9 mouse cellular contexts compared by ENCODE assay signal in the genomic region with DNA sequence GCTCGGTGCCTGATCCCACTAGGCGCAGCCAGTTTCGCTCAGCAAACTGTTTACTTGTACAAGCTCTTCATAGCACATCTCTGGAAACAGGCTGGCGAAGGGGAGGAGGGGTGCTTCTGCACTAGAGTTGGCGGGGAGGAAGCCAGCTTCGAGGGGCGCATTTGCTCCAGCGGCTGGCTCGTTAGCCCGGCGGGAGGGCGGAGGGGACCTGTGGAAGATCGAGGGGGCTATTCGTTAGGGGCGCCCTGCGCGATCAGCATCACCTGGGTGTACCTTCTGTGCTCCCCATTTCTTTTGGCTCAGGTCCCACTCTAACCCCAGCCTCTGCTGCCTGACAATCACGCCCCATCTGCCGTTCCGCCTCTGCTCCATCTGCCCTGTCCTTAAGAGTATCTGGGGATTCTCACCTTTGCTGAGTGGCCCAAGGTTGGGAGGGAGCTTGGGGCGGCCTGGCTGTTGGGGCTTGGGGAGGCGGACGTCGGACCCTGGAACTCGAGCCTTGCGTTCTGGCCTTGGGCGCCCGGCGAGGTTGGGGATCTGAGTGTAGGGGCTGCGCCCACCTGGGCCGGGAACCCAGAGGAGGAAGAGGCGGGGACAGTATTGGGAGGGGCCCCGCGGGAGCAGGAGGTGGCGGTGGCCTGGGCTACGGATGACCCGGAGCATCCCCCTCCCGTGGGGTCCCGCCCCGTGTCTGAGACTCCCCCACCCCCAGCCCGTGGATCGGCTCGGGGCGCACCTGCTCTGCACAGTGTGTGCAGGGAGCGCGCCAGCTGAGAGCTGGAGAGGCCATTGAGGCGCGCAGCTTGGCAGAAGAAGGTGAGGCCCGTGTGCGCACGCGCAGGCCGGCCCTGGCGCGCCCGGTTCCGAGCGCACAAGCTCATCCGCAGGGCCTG. TPM values are rescaled to one million over a fixed set of nuclear protein-coding genes. Genes with fewer than 3 reads are reported as not detected.
A peak's percentile ranks its signal among the peaks of the same experiment; 100 is the strongest.
DNase-seq lines count a peak whose midpoint lies in the region; ATAC-seq and TF ChIP-seq lines count a peak whose summit lies in the region.
"Had no signal": no experiment of that assay in that cellular context is flagged by ENCODE, and none has a peak within 500 bp of the region (broad histone marks: within the 10 kb centered on the region; RNA-seq: fewer than 3 reads in every experiment).

No protein-coding gene starts in this region.

- intact Hi-C loops in heart, adult 2 months (cut with DNase I), result no loop called here

- peak overlapping the region; percentile 18; the same call in 1 of the 2 replicates for H3K4me3 ChIP-seq in kidney, adult 2 months (ENCODE audit: insufficient read depth, low read depth, low read length)
- H3K4me3 ChIP-seq in heart, adult 2 months, result peak overlapping the region; percentile 43
- H3K4me3 ChIP-seq in liver, postnatal 0 days (ENCODE audit: low read depth, low read length), result peak overlapping the region; percentile 19; the same call in 1 of the 2 replicates

- H3K79me2 ChIP-seq in heart, adult 2 months (replicated peaks; ENCODE audit: control insufficient read depth, insufficient read depth, low read length), result no peaks in the 10 kb centered on the region

- WGBS in kidney, adult 2 months, result 29% methylated on average over 59 of the region's 59 CpGs
- WGBS in heart, adult 2 months, result 17% methylated on average over 57 of the region's 59 CpGs
- 44% methylated on average over 50 of the region's 59 CpGs for WGBS in liver, postnatal 0 days (ENCODE audit: insufficient replicate concordance)

- H3K36me3 ChIP-seq in kidney, adult 2 months (ENCODE audit: control insufficient read depth, insufficient read depth, low read length), result no peaks in the 10 kb centered on the region; the same call in 1 of the 2 replicates
- no peaks in the 10 kb centered on the region for H3K36me3 ChIP-seq in heart, adult 2 months (ENCODE audit: control insufficient read depth, insufficient read depth, low read length)
- 0 out of 2 replicates have a peak, but pooled peaks cover 1% of the 10 kb centered on the region for H3K36me3 ChIP-seq in liver, postnatal 0 days (replicated peaks; ENCODE audit: insufficient read depth, low read length)

- no peaks in the 10 kb centered on the region for H3K27me3 ChIP-seq in kidney, adult 2 months (replicated peaks; ENCODE audit: control insufficient read depth, insufficient read depth, low read length)
- no peaks in the 10 kb centered on the region for H3K27me3 ChIP-seq in heart, adult 2 months (ENCODE audit: control insufficient read depth, insufficient read depth, low read length)
- peaks cover 29% of the 10 kb centered on the region for H3K27me3 ChIP-seq in liver, postnatal 0 days (ENCODE audit: insufficient read depth, low read length)

- H3K4me1 ChIP-seq in kidney, adult 2 months (ENCODE audit: control insufficient read depth, insufficient read depth, low read length), result peaks cover 5% of the 10 kb centered on the region
- no peaks in the 10 kb centered on the region for H3K4me1 ChIP-seq in heart, adult 2 months (ENCODE audit: control insufficient read depth, insufficient read depth, low read length)
- H3K4me1 ChIP-seq in liver, postnatal 0 days (ENCODE audit: insufficient read depth), result no peaks in the 10 kb centered on the region

- peak overlapping the region; percentile 26; the same call in 1 of the 2 replicates for H3K4me2 ChIP-seq in liver, postnatal 0 days (ENCODE audit: low read depth, low read length)

- H3K27ac ChIP-seq in kidney, adult 2 months (ENCODE audit: insufficient read depth, low read depth, low read length), result no peak overlapping the region
- H3K27ac ChIP-seq in heart, adult 2 months, result no peak overlapping the region
- no peak overlapping the region for H3K27ac ChIP-seq in liver, postnatal 0 days (ENCODE audit: low read depth)

- H3K9me3 ChIP-seq in liver, postnatal 0 days (ENCODE audit: low read length), result no peaks in the 10 kb centered on the region

- no peak for DNase-seq in kidney, adult 2 months
- DNase-seq in kidney, adult 9 months, result no peak
- peak; percentile 88 to 90 for DNase-seq in cerebellum, postnatal 36 days
- peak; percentile 57 to 59 for DNase-seq in heart, adult 2 months
- DNase-seq in kidney, postnatal 14 days, result peak; percentile 46
- DNase-seq in liver, postnatal 0 days, result no peak
- peak; percentile 88 for DNase-seq in right cerebral cortex, adult 18-20 months

- no peak for TF ChIP-seq CTCF in kidney, adult 2 months (conservative IDR thresholded peaks at IDR 0.05; ENCODE audit: insufficient read depth, insufficient read length, low read depth, low read length)
- no peak for TF ChIP-seq CTCF in heart, adult 2 months (IDR thresholded peaks at IDR 0.05)
- TF ChIP-seq CTCF in liver, postnatal 0 days (IDR thresholded peaks at IDR 0.05; ENCODE audit: low read depth), result no peak

- H3K9ac ChIP-seq in heart, adult 2 months (ENCODE audit: low read depth, low read length), result peak overlapping the region; percentile 32
- no peak overlapping the region for H3K9ac ChIP-seq in liver, postnatal 0 days (replicated peaks)

- no peak for TF ChIP-seq EP300 in heart, adult 2 months (IDR thresholded peaks at IDR 0.05; ENCODE audit: insufficient read depth, low read depth, low read length)
- no peak for TF ChIP-seq EP300 in liver, postnatal 0 days (IDR thresholded peaks at IDR 0.05; ENCODE audit: low read depth)

- no peak for ATAC-seq in liver, postnatal 0 days
- ATAC-seq in megakaryocyte, adult 5-6 weeks (ENCODE audit: poor library complexity, severe bottlenecking), result no peak

- no peak for TF ChIP-seq POLR2A in kidney, adult 2 months (IDR thresholded peaks at IDR 0.05; ENCODE audit: low read depth, low read length)
- TF ChIP-seq POLR2A in heart, adult 2 months (IDR thresholded peaks at IDR 0.05; ENCODE audit: insufficient read depth, low read depth, low read length), result no peak

RNA-seq across cellular contexts. Expression of gene 1700023F06Rik, which starts 9.2 kb away (rescaled TPM):
- 0.09 and 0.22 TPM in 2 replicates for polyA plus RNA-seq in kidney, adult 2 months (2012; rRNA removed)
- total RNA-seq in heart, adult 2 months (2021), result not detected
- 0.21 TPM in 1 of 2 replicates, not detected in the other for polyA plus RNA-seq in heart, adult 2 months (2012; rRNA removed)
- polyA plus RNA-seq in liver, postnatal 0 days (2015; fragmentation: Nextera tagmentation; extraction: Ambion mirVana), result 0.09 TPM in 1 of 2 replicates, not detected in the other
- not detected in 2 replicates for total RNA-seq in megakaryocyte, adult 5-6 weeks (2015)
- total RNA-seq in megakaryocyte, adult 5-6 weeks (2017), result not detected in 2 replicates
- total RNA-seq: gastrocnemius, adult 8-10 months had no signal

RNA-seq across cellular contexts. Expression of gene Spata32, which starts 19.1 kb away (rescaled TPM):
- polyA plus RNA-seq in kidney, adult 2 months (2012; rRNA removed), result not detected in 2 replicates
- not detected for total RNA-seq in heart, adult 2 months (2021)
- not detected in 2 replicates for polyA plus RNA-seq in heart, adult 2 months (2012; rRNA removed)
- not detected in 2 replicates for polyA plus RNA-seq in liver, postnatal 0 days (2015; fragmentation: Nextera tagmentation; extraction: Ambion mirVana)
- not detected in 2 replicates for total RNA-seq in megakaryocyte, adult 5-6 weeks (2015)
- total RNA-seq in megakaryocyte, adult 5-6 weeks (2017), result not detected in 2 replicates
- total RNA-seq: gastrocnemius, adult 8-10 months had no signal

RNA-seq across cellular contexts. Expression of gene Fmnl1, which starts 28.2 kb away (rescaled TPM):
- polyA plus RNA-seq in kidney, adult 2 months (2012; rRNA removed), result 32.7 and 35.5 TPM in 2 replicates
- total RNA-seq in heart, adult 2 months (2021), result 10 to 100 TPM; 12.1 to 14.5 TPM
- 12.8 and 14.2 TPM in 2 replicates for polyA plus RNA-seq in heart, adult 2 months (2012; rRNA removed)
- polyA plus RNA-seq in liver, postnatal 0 days (2015; fragmentation: Nextera tagmentation; extraction: Ambion mirVana), result 4.1 and 5.9 TPM in 2 replicates
- 387 and 407 TPM in 2 replicates for total RNA-seq in megakaryocyte, adult 5-6 weeks (2015)
- total RNA-seq in megakaryocyte, adult 5-6 weeks (2017), result 126 and 152 TPM in 2 replicates

Comparison
In these comparisons a context has a peak if more than half of its experiments do, and no peak if none do; other contexts are left out.
1. DNase-seq: peak in cerebellum, postnatal 36 days (2 of 2), heart, adult 2 months (2 of 2), kidney, postnatal 14 days (single experiment) and right cerebral cortex, adult 18-20 months (single experiment); none in kidney, adult 2 months (single experiment), kidney, adult 9 months (single experiment) and liver, postnatal 0 days (single experiment).
2. Peak in every context shown above with its lines, with median percentiles within 50 percentile points of each other: H3K4me3 ChIP-seq.